Mouse (Mus musculus) liver, embryonic 15.5 days (tissue): ENCODE results near the gene Ndufa3. TPM values are rescaled to one million over a fixed set of nuclear protein-coding genes. Genes with fewer than 3 reads are reported as not detected.

Experiments used
- microRNA-seq: library from miRNA; unstranded; fragments of <30 nt; microRNA quantifications from one replicate; pipeline ENCODE4, GENCODE M21; 2016
- polyA plus RNA-seq: library from polyadenylated mRNA; unstranded; fragments of >200 nt; fragmentation: Nextera tagmentation; extraction: Ambion mirVana; gene quantifications from 2 replicates; pipeline ENCODE4 v1.2.1, GENCODE M21; 2015

The Ndufa3 gene
- polyA plus RNA-seq, 1 experiment from 2014 or later = 276 TPM

Small RNA genes within 50 kb of the gene (microRNA-seq; reads per million reads assigned to microRNA genes)
- not detected for gene Gm25100
- gene Mir3572 = 5.1 reads per million, percentile 17 among the genes with 10 or more reads in this experiment

Other genes starting within 250 kb of the Ndufa3 start
- gene Cacng8, start 226.7 kb upstream of the Ndufa3 start, polyA plus RNA-seq = not detected in 2 replicates
- 0.35 and 0.66 TPM in 2 replicates for gene Cacng6, start 193.2 kb upstream of the Ndufa3 start, polyA plus RNA-seq
- 0.30 and 0.37 TPM in 2 replicates for gene Tarm1, start 114.7 kb upstream of the Ndufa3 start, polyA plus RNA-seq
- 0.05 TPM in 1 of 2 replicates, not detected in the other for gene Oscar, start 1.2 kb upstream of the Ndufa3 start, polyA plus RNA-seq
- 10.4 and 12.2 TPM in 2 replicates for gene Tfpt, start 12.6 kb downstream of the Ndufa3 start, polyA plus RNA-seq
- 47.0 and 49.1 TPM in 2 replicates for gene Prpf31, start 12.6 kb downstream of the Ndufa3 start, polyA plus RNA-seq
- gene Cnot3, start 27.9 kb downstream of the Ndufa3 start, polyA plus RNA-seq = 17.7 and 23.1 TPM in 2 replicates
- gene Leng1, start 48.5 kb downstream of the Ndufa3 start, polyA plus RNA-seq = 5.9 and 6.6 TPM in 2 replicates
- 4.0 and 5.1 TPM in 2 replicates for gene Tmc4, start 60.2 kb downstream of the Ndufa3 start, polyA plus RNA-seq
- 43.9 and 55.1 TPM in 2 replicates for gene Tsen34, start 75.5 kb downstream of the Ndufa3 start, polyA plus RNA-seq
- gene Mboat7, start 76.2 kb downstream of the Ndufa3 start, polyA plus RNA-seq = 20.9 and 24.1 TPM in 2 replicates
- gene Rps9, start 86.6 kb downstream of the Ndufa3 start, polyA plus RNA-seq = 692 and 790 TPM in 2 replicates
- gene Pirb, start 103.0 kb downstream of the Ndufa3 start, polyA plus RNA-seq = 5.1 and 6.3 TPM in 2 replicates
- 0.12 TPM in 1 of 2 replicates, not detected in the other for gene Gm15448, start 208.3 kb downstream of the Ndufa3 start, polyA plus RNA-seq
- 2.0 and 2.1 TPM in 2 replicates for gene Pira2, start 227.7 kb downstream of the Ndufa3 start, polyA plus RNA-seq